Comparison of ENCODE assay signal across 8 mouse cellular contexts in the genomic region with DNA sequence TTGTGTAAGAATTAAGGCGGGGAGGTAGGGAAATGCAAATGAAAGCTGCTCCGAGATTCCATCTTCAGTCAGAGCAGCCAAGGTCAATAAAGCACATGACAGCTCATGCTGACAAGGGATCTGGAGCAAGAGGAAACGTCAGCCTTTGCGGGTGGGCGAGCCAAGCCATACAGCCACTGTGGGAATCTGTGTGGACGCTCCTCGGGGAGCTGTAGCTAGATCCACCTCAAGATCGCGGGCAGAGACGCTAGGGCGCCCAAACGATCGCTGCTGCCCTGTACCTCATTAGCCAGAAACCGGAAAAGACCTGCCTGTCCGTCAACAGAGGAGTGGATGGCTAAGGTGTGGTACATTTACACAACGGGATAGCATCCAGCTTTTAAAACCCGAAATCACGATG. TPM values are rescaled to one million over a fixed set of nuclear protein-coding genes. Genes with fewer than 3 reads are reported as not detected.
DNase-seq lines count a peak whose midpoint lies in the region; ATAC-seq and TF ChIP-seq lines count a peak whose summit lies in the region.

No protein-coding gene starts in this region.

- peaks cover 14 to 18% of the 10 kb centered on the region in 2 experiments for H3K4me1 ChIP-seq in heart, embryonic 14.5 days (ENCODE audit: control insufficient read depth in 2 of 2, insufficient read depth in 2 of 2, low read length in 2 of 2)
- 0 out of 2 replicates have a peak, but pooled peaks cover 6% of the 10 kb centered on the region for H3K4me1 ChIP-seq in neural tube, embryonic 14.5 days (ENCODE audit: control insufficient read depth, insufficient read depth, low read length)

- no peaks in the 10 kb centered on the region for H3K27me3 ChIP-seq in heart, embryonic 14.5 days (ENCODE audit: control insufficient read depth, insufficient read depth, low read length)
- no peaks in the 10 kb centered on the region for H3K27me3 ChIP-seq in neural tube, embryonic 14.5 days (ENCODE audit: control insufficient read depth, insufficient read depth, low read length)

- H3K9ac ChIP-seq in heart, embryonic 14.5 days (ENCODE audit: low read length) = peak overlapping the region; percentile 69
- H3K9ac ChIP-seq in neural tube, embryonic 14.5 days (replicated peaks; ENCODE audit: low read depth, low read length) = peak overlapping the region; percentile 13; the same call in 1 of the 2 replicates

- peak overlapping the region; percentile 87 for H3K4me2 ChIP-seq in heart, embryonic 14.5 days (ENCODE audit: low read length)
- peak overlapping the region; percentile 56 for H3K4me2 ChIP-seq in neural tube, embryonic 14.5 days (ENCODE audit: low read depth, low read length)

- H3K9me3 ChIP-seq in heart, embryonic 14.5 days (ENCODE audit: control insufficient read depth, low read length) = no peaks in the 10 kb centered on the region
- no peaks in the 10 kb centered on the region for H3K9me3 ChIP-seq in neural tube, embryonic 14.5 days (ENCODE audit: control insufficient read depth, low read length)

- no peak for TF ChIP-seq POLR2A in brain, embryonic 14.5 days (IDR thresholded peaks at IDR 0.05; ENCODE audit: borderline replicate concordance, extremely low read depth, insufficient read depth, insufficient read length, poor library complexity, severe bottlenecking)

- H3K36me3 ChIP-seq in heart, embryonic 14.5 days (ENCODE audit: control insufficient read depth, insufficient read depth, low read length) = no peaks in the 10 kb centered on the region
- H3K36me3 ChIP-seq in neural tube, embryonic 14.5 days (ENCODE audit: control insufficient read depth, insufficient read depth, low read length) = no peaks in the 10 kb centered on the region

- H3K4me3 ChIP-seq in heart, embryonic 14.5 days (ENCODE audit: control insufficient read depth in 1 of 2, insufficient read depth in 1 of 2, low read depth in 1 of 2, low read length in 2 of 2) = peak overlapping the region; percentile 36 to 43
- H3K4me3 ChIP-seq in neural tube, embryonic 14.5 days (ENCODE audit: low read depth, low read length) = peak overlapping the region; percentile 15; the same call in 1 of the 2 replicates

- WGBS in heart, embryonic 14.5 days = under 1% methylated on average over 18 of the region's 18 CpGs
- 2% methylated on average over 18 of the region's 18 CpGs for WGBS in neural tube, embryonic 14.5 days

- DNase-seq in adrenal gland, postnatal 14 days = peak; percentile 36
- DNase-seq in adrenal gland, adult 8-10 months = no peak
- DNase-seq in brain, embryonic 14.5 days (ENCODE audit: low read depth) = peak; percentile 55
- DNase-seq in kidney, postnatal 4 days = peak; percentile 29 to 43
- no peak for DNase-seq in gastrocnemius, postnatal 25 days
- DNase-seq in urinary bladder, adult 2 months (ENCODE audit: low spot score) = no peak

- TF ChIP-seq CTCF in brain, embryonic 14.5 days (IDR thresholded peaks at IDR 0.05; ENCODE audit: borderline replicate concordance, extremely low read depth, insufficient read depth, insufficient read length) = no peak

- ATAC-seq in heart, embryonic 14.5 days (ENCODE audit: insufficient number of reproducible peaks, insufficient read depth, low FRiP score, low read depth) = no peak
- ATAC-seq in neural tube, embryonic 14.5 days (ENCODE audit: low read depth) = 0 out of 2 replicates have a peak, but pooled peaks have one; percentile 26

- no peak overlapping the region for H3K27ac ChIP-seq in heart, embryonic 14.5 days (replicated peaks in 1 of 2; ENCODE audit: control insufficient read depth in 1 of 2, insufficient read depth in 1 of 2, low read depth in 2 of 2, low read length in 2 of 2)
- H3K27ac ChIP-seq in neural tube, embryonic 14.5 days (ENCODE audit: low read depth, low read length) = no peak overlapping the region

RNA-seq across cellular contexts. Expression of a gene that starts 7.4 kb away (rescaled TPM):
- 9.4 and 10.4 TPM in 2 replicates for total RNA-seq in adrenal gland, postnatal 14 days (2021)
- 10 to 100 TPM; 19.4 to 27.3 (median 22.7) TPM for total RNA-seq in adrenal gland, adult 8-10 months (2022)
- polyA plus RNA-seq in brain, embryonic 14.5 days (2012; rRNA removed) = 1.4 and 1.7 TPM in 2 replicates
- polyA plus RNA-seq in heart, embryonic 14.5 days (2014; fragmentation: Nextera tagmentation; extraction: Ambion mirVana) = 1.8 and 1.9 TPM in 2 replicates
- 2.0 and 4.5 TPM in 2 replicates for polyA plus RNA-seq in neural tube, embryonic 14.5 days (2014; fragmentation: Nextera tagmentation; extraction: Ambion mirVana)
- 10 to 100 TPM in 1 of 2 experiments, 1 to 10 TPM in 1; 9.0 to 10.7 TPM for total RNA-seq in gastrocnemius, postnatal 25 days (2021)
- 25.8 and 34.0 TPM in 2 replicates for polyA plus RNA-seq in urinary bladder, adult 2 months (2012; rRNA removed)

Comparison
In these comparisons a context has a peak if more than half of its experiments do, and no peak if none do; other contexts are left out.
1. DNase-seq: peak in adrenal gland, postnatal 14 days (single experiment), brain, embryonic 14.5 days (single experiment) and kidney, postnatal 4 days (2 of 2); none in adrenal gland, adult 8-10 months (single experiment), gastrocnemius, postnatal 25 days (single experiment) and urinary bladder, adult 2 months (single experiment).